Mouse (Mus musculus) testis, postnatal 10 days (tissue): ENCODE data around the gene Cib1.

Experiments used
- DNase-seq: peaks from one replicate; pipeline ENCODE4 v3.0.0; 2021; ENCODE audit warnings: low spot score

The Cib1 gene

DNA sequence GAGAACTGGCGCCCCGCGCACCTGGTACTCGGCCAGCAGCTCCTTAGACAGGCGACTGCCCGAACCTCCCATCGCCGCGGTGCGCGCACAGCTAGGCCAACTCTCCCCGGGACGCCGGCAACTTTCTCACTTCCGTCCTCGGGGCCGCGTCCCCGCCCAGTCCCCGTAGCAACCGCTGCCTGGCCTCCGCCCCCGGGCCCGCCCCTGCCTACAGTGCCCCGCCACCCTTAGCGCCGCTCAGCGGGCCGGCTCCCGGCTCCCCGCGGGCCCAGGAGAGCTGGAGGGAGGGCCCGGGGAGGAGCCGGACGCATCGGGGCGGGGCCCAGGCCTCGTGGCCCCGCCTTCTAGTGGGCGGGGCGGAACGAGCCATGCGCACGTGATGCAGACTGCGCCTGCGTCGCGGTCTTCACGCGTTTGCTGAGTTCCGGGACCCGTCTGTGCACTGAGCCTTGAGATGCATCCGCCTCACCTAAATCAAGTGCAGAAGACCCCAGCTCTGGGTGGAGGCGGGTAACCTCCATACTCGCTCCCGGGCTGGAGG, at the start of gene Cib1, which contains the start of gene Gdpgp1:
Gene Cib1 (minus strand): TSS at position 325 of the 541 bp plus-strand sequence.
Gene Gdpgp1 (plus strand): TSS at position 377 of the 541 bp plus-strand sequence.
- peak; percentile 98 for DNase-seq

DNA sequence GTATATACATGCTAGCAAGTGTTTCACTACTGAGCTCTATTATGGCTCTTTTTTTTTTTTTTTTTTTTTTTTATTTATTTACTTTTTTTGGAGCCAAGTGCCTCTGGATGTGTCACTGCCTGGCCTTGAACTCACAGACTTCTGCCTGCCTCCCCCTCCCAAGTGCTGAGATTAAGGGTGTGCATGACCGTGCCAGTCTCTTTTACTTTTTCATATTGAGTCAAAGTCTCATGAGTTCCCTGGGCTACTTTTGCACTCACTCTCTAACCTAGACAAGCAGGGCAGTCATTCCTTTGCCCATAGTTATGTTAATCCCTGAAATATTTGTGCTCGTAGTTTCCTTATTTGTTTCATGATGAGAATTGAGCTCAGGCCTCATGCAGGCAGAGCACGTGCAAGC, 49.0 kb upstream of the Cib1 start:
- no peak for DNase-seq

DNA sequence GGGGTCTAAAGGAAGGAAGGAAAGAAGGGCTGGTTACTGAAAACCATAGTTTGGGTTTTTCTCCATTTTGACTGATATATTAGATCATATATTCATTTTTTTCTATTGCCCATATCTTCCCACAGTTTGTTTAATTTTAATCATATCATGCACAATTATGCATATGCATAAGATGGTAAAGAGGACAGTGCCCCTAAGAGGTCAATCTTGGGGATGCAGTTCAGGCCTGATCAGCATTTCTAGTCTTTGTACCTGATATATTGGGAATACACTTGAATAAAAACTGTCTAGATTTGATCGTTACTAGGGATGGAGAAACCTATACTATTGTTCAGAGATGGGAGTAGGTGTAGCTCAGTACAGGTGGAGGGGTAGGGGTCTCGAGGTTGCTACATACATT, 48.4 kb upstream of the Cib1 start:
- DNase-seq, result no peak

- DNase-seq, result no peak
Observed at GRCm38 (mm10) chr7:80280032-80280431, 47.4 kb upstream of the Cib1 start.

DNA sequence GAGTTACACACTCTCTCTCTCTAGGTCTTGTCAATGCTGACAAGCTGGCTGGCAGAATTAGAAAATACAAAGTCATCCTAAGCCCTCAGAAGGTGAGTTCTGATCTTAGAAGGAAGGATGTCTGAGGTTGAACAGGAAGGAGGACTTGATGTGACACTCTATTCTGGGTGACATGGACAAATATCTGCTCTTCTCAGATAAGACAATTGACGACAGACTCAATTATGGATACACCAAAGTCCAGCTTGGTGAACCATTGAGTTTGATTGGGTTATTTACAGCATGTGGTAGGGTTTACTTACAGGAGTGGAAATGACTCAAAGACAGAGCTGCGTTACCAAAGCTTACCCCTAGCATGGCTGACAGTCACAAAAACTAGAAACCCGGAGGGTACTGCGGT, 43.8 kb upstream of the Cib1 start:
- no peak for DNase-seq

DNA sequence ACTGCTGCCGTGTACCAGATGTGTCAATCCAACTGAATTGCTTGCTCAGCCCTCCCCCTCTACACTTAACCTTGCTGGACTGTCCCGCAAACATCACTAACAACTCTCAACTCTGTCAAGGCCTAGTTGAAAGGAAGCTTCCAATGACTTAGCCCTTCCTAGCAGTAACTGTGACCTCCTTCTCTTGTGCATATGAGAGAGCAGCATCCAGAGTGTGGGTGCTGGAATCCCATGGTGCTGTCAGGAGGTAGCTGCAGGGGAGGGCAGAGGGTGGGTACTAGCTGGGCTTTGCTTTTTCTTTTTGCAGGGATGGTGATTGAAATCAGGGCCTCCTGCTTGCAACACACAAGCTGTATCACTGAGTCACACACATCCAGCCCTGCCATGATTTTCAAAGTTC, 40.8 kb upstream of the Cib1 start:
- no peak for DNase-seq

DNA sequence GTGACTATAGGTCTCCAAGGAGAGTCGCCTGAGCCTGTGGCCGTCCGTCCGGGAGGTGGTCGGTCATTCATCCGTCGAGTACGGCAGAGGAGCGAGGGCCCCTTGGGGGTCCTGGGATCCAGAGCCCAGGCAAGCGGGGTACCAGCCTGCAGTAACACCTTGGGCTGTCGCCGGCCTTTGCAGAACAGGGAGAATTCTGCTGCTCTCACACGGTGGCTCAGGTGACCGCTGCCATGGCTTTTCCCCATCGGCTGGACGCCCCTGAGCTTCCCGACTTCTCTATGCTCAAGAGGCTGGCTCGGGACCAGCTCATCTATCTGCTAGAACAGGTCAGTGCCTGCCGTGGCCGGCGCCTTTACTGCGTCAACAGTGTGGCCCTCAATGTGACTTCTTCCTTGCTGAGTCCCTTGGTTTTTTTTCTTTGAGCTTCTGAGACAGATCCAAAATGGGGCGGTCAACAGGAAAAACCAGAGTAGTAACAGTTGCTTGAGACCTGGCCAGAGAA, 37.2 kb upstream of the Cib1 start:
- DNase-seq, result peak; percentile 73

GRCm38 (mm10) chr7:80268897-80269750, 36.5 kb upstream of the Cib1 start, which contains the start of gene Vps33b:
Vps33b (plus strand) TSS chr7:80269649.
- DNase-seq, result peak; percentile 99

GRCm38 (mm10) chr7:80267764-80268163, 35.2 kb upstream of the Cib1 start:
- DNase-seq, result no peak

- no peak for DNase-seq
Observed at GRCm38 (mm10) chr7:80264606-80265005, 32.0 kb upstream of the Cib1 start.

GRCm38 (mm10) chr7:80261372-80261990, 28.9 kb upstream of the Cib1 start:
- no peak for DNase-seq

- DNase-seq, result peak; percentile 88
Observed at GRCm38 (mm10) chr7:80260625-80261371, 28.2 kb upstream of the Cib1 start, which contains the start of gene Ngrn. Ngrn (plus strand) TSS chr7:80261215.

DNA sequence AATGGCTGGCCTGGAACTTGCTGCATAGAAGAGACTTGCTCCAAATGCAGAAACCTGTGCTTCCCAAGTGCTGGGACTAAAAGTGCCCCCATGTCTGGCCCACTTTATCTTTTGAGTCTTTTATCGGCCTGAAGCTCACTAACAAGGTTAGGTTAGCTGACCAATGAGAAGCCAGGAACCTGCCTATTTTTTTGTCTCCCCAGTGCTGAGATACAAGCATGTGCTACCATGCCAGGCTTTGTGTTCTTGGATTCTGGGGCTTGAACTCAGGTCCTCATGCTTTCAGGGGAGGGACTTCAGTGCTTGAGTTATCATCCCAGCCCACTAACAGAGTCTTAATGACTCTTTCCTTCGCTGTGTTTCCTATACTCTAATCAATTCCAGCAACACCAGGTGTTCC, 25.1 kb upstream of the Cib1 start:
- DNase-seq, result no peak

DNA sequence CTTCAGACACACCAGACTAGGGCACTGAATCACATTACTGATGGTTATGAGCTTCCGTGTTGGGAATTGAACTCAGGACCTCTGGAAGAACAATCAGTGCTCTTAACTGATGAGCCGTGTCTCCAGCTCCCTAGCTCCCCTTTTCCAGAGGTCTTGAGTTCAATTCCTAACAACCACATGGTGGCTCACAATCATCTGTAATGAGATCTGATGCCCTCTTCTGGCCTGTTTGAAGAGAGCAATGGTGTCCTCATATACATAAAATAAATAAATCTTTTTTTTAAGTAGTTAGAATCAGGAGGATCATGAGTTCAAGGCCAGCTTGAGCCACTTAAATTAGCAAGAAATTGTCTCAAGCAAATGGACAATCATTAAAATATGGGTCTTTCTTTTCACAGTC, 23.4 kb upstream of the Cib1 start:
- DNase-seq, result no peak

DNA sequence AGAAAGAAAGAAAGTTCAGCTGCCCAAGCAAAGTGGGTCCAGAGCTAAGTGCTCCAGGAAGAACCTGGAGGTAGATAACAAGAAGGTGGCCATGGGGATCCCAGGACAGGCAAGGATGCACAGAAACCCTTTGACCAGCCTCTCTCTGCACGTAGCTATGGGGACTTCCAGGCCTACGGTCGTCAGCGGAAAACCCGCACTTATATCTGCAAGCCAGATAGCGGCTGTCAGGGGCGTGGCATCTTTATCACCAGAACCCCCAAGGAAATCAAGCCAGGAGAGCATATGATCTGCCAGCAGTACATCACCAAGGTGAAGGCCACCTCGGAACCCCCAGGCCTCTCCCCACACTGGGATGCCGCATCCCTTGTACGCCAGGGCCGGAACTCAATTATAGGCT, 20.3 kb upstream of the Cib1 start:
- no peak for DNase-seq

DNA sequence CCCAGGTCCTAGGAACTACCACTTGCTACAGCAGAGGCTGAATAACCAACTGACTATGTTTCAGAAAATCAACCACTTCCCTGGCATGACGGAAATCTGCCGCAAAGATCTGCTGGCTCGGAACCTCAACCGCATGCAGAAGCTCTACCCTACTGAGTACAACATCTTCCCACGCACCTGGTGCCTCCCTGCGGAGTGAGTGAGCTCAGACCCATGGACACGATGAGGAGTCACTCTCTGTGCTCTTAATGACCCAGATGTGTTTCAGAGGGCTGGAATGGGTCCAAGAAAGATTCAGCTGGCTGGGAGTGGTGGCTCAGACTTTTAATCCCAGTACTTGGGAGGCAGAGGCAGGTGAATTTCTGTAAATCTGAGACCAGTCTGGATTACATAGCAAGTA, 19.8 kb upstream of the Cib1 start:
- no peak for DNase-seq

GRCm38 (mm10) chr7:80246859-80247258, 14.2 kb upstream of the Cib1 start:
- DNase-seq, result no peak

DNA sequence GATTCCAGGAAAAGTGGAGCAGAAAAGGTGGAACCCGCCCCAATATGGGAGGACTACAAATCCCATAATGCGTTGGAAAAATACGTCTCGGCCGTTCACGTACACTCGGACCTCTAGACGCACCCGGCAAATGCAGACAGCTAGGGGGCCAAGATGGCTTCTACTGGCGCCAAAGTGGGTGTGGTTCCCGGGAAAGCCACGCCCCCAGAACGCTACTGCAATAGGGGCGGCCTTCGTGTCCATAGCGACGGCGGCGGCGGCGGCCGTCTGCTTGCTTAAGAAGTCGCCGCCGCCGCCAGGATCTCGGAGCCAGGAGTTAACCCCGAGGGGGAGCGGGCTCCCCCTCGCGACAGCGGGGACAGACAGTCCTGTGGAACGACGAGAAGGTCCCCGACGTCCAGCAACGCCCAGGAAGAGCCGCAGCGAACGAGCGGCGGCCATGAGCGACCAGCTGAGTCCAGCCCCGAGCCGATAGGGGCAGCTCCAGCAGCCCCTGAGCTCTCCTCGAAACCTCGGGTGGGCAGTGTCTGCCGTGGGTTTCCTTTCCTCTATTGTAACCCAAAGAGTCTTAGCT, 13.6 kb upstream of the Cib1 start, which contains the start of gene Ttll13:
Gene Ttll13 (plus strand): TSS at position 229 of the 574 bp plus-strand sequence.
- DNase-seq, result peak; percentile 99

DNA sequence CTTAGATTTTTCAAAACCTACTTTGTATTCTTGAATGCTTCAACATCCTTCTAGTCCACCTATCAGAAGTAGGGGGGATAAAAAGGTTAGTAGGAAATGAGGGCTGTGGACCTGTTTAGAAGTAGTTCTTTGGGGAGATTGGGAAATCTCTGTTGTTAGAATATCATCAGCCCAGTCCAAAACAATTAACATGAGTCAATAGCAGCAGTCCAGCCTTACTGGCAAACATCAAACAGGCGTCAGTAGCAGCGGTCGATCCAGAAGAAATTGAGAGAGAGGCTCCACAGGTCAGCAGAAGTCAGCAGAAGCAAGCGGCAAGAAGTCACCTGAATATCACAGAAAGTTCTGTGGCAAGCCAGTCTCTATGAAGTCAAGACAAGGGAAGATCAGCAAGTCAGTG, 12.2 kb upstream of the Cib1 start:
- no peak for DNase-seq

- no peak for DNase-seq
Observed at GRCm38 (mm10) chr7:80241661-80242060, 9.0 kb upstream of the Cib1 start.

DNA sequence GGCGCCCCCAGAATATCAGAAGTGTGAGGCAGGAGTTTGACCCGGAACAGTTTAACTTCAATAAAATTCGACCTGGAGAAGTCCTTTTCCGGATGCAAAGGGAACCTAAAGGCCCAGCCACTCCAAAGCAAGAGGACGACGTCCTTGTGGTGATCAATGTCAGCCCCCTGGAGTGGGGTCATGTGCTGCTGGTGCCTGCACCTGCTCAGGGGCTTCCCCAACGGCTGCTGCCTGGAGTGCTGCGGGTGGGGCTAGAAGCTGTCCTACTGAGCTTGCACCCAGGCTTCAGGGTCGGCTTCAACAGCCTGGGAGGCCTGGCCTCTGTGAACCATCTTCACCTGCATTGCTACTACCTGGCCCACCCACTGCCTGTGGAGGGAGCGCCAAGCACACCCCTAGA, 5.9 kb upstream of the Cib1 start:
- no peak for DNase-seq

GRCm38 (mm10) chr7:80233799-80234198, 1.2 kb upstream of the Cib1 start:
- no peak for DNase-seq
